Mouse (Mus musculus) macrophage (primary cell): ENCODE data around the gene D17Wsu92e. TPM values are rescaled to one million over a fixed set of nuclear protein-coding genes. Genes with fewer than 3 reads are reported as not detected.

Experiments
- H3K27ac ChIP-seq: fragments of 350-480 bp; formaldehyde crosslinking; 2 replicates; pipeline ENCODE4 v1.9.0; 2021
- H3K36me3 ChIP-seq: fragments of 350-480 bp; formaldehyde crosslinking; 2 replicates; pipeline ENCODE4 v1.9.0; 2021; ENCODE audit errors: inconsistent target
- H3K4me3 ChIP-seq: fragments of 350-480 bp; formaldehyde crosslinking; 2 replicates; pipeline ENCODE4 v1.9.0; 2021; ENCODE audit errors: inconsistent target
- H3K79me2 ChIP-seq: fragments of 350-480 bp; formaldehyde crosslinking; 2 replicates; pipeline ENCODE4 v1.9.0; 2021; ENCODE audit errors: inconsistent target
- WGBS: methylation state at CpG from one replicate; pipeline ENCODE4 v1.1.7; 2026; ENCODE audit warnings: inconsistent platforms; ENCODE audit not compliant: missing documents; 5-methylcytosine and 5-hydroxymethylcytosine counted together
- polyA plus RNA-seq: library from polyadenylated mRNA; stranded (reverse); fragments of 250-400 nt; gene quantifications from 3 replicates; pipeline ENCODE4 v1.2.4, GENCODE M21; 2018; ENCODE audit warnings: inconsistent platforms

D17Wsu92e gene
- polyA plus RNA-seq, 1 experiment from 2014 or later: 101 TPM

- Histone ChIP-seq H3K27ac (peak overlapping the region; percentile 98), H3K4me3 (peak overlapping the region; percentile 30), H3K79me2 (no peaks in the 10 kb centered on the region), H3K36me3 (no peaks in the 10 kb centered on the region)
- 0% methylated on average over 8 of the region's 9 CpGs for WGBS
Measured at GRCm38 (mm10) chr17:27826908-27827383, 6.5 kb upstream of the D17Wsu92e start.

GRCm38 (mm10) chr17:27825984-27826905, 5.8 kb upstream of the D17Wsu92e start:
- H3K27ac ChIP-seq: peak overlapping the region; percentile 98
- peak overlapping the region; percentile 30 for H3K4me3 ChIP-seq
- WGBS: 5% methylated on average over 19 of the region's 22 CpGs
- no peaks in the 10 kb centered on the region for H3K36me3 ChIP-seq
- H3K79me2 ChIP-seq: no peaks in the 10 kb centered on the region

GRCm38 (mm10) chr17:27825539-27825938, 5.1 kb upstream of the D17Wsu92e start:
- 5% methylated on average over 3 of the region's 3 CpGs for WGBS
- H3K27ac ChIP-seq: peak overlapping the region; percentile 98
- H3K4me3 ChIP-seq: peak overlapping the region; percentile 27; the same call in 1 of the 2 replicates
- no peaks in the 10 kb centered on the region for H3K36me3 ChIP-seq
- no peaks in the 10 kb centered on the region for H3K79me2 ChIP-seq

GRCm38 (mm10) chr17:27824941-27825340, 4.5 kb upstream of the D17Wsu92e start:
- 0% methylated on average over 1 of the region's 1 CpGs for WGBS
- H3K36me3 ChIP-seq: no peaks in the 10 kb centered on the region
- peak overlapping the region; percentile 27; the same call in 1 of the 2 replicates for H3K4me3 ChIP-seq
- peak overlapping the region; percentile 98 for H3K27ac ChIP-seq
- peaks cover 2% of the 10 kb centered on the region; the same call in 1 of the 2 replicates for H3K79me2 ChIP-seq

GRCm38 (mm10) chr17:27823142-27823905, 2.9 kb upstream of the D17Wsu92e start:
- 92% methylated on average over 8 of the region's 9 CpGs for WGBS
- H3K4me3 ChIP-seq: no peak overlapping the region
- H3K79me2 ChIP-seq: peaks cover 18% of the 10 kb centered on the region
- H3K27ac ChIP-seq: no peak overlapping the region
- H3K36me3 ChIP-seq: no peaks in the 10 kb centered on the region

GRCm38 (mm10) chr17:27821407-27822338, 1.2 kb upstream of the D17Wsu92e start:
- H3K79me2 ChIP-seq: peaks cover 35% of the 10 kb centered on the region
- H3K36me3 ChIP-seq: no peaks in the 10 kb centered on the region
- H3K27ac ChIP-seq: peak overlapping the region; percentile 79
- WGBS: 83% methylated on average over 9 of the region's 9 CpGs
- no peak overlapping the region for H3K4me3 ChIP-seq

- WGBS: under 1% methylated on average over 46 of the region's 62 CpGs
- peak overlapping the region; percentile 76 for H3K4me3 ChIP-seq
- H3K27ac ChIP-seq: peak overlapping the region; percentile 74
- no peaks in the 10 kb centered on the region for H3K36me3 ChIP-seq
- H3K79me2 ChIP-seq: peaks cover 51% of the 10 kb centered on the region
Measured at GRCm38 (mm10) chr17:27819971-27820567, 379 bp downstream of the D17Wsu92e start.

- peak overlapping the region; percentile 76 for H3K4me3 ChIP-seq
- peak overlapping the region; percentile 74 for H3K27ac ChIP-seq
- 2% methylated on average over 20 of the region's 20 CpGs for WGBS
- peaks cover 56% of the 10 kb centered on the region for H3K79me2 ChIP-seq
- no peaks in the 10 kb centered on the region for H3K36me3 ChIP-seq
Measured at GRCm38 (mm10) chr17:27819521-27819970, 902 bp downstream of the D17Wsu92e start.

- Histone ChIP-seq H3K27ac (peak overlapping the region; percentile 74), H3K79me2 (peaks cover 61% of the 10 kb centered on the region), H3K4me3 (peak overlapping the region; percentile 76), H3K36me3 (no peaks in the 10 kb centered on the region)
- 33% methylated on average over 7 of the region's 7 CpGs for WGBS
Measured at GRCm38 (mm10) chr17:27819011-27819410, 1.4 kb downstream of the D17Wsu92e start.

- Histone ChIP-seq H3K36me3 (no peaks in the 10 kb centered on the region), H3K27ac (no peak overlapping the region), H3K4me3 (no peak overlapping the region), H3K79me2 (peaks cover 100% of the 10 kb centered on the region)
Measured at GRCm38 (mm10) chr17:27814606-27815005, 5.8 kb downstream of the D17Wsu92e start.

GRCm38 (mm10) chr17:27811980-27812379, 8.5 kb downstream of the D17Wsu92e start:
- H3K27ac ChIP-seq: no peak overlapping the region
- H3K36me3 ChIP-seq: no peaks in the 10 kb centered on the region
- no peak overlapping the region for H3K4me3 ChIP-seq
- WGBS: 87% methylated on average over 3 of the region's 3 CpGs
- H3K79me2 ChIP-seq: peaks cover 98% of the 10 kb centered on the region

- Histone ChIP-seq H3K4me3 (no peak overlapping the region), H3K79me2 (peaks cover 98% of the 10 kb centered on the region), H3K36me3 (no peaks in the 10 kb centered on the region), H3K27ac (no peak overlapping the region)
- WGBS: 87% methylated on average over 16 of the region's 16 CpGs
Measured at GRCm38 (mm10) chr17:27810569-27811331, 9.7 kb downstream of the D17Wsu92e start.

GRCm38 (mm10) chr17:27807542-27808078, 12.8 kb downstream of the D17Wsu92e start:
- Histone ChIP-seq H3K79me2 (peaks cover 98% of the 10 kb centered on the region), H3K36me3 (no peaks in the 10 kb centered on the region), H3K27ac (no peak overlapping the region), H3K4me3 (no peak overlapping the region)
- WGBS: 79% methylated on average over 2 of the region's 2 CpGs
